28 mouse cellular contexts compared by ENCODE assay signal in the genomic region with DNA sequence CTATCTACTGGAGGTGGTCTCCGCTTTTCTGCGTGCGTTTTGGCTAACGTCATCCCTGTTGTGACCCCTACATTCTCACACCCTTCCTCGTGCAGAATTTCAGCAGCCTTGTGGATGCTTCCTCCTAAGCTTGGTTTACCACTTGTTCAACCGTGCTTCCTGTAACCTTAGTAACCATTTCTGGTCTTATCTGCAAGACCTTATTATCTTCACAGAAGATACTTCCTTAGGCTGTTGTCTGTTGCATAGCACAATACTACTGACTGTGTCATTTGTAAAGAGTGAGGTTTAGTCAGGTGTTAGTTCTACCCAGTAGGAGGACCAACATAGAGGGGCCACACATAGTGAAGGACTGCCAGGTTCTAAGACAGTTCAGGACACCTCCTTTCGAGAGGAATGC.
A peak's percentile ranks its signal among the peaks of the same experiment; 100 is the strongest.
DNase-seq lines count a peak whose midpoint lies in the region; ATAC-seq and TF ChIP-seq lines count a peak whose summit lies in the region.
"Had no signal": no experiment of that assay in that cellular context is flagged by ENCODE, and none has a peak within 500 bp of the region (broad histone marks: within the 10 kb centered on the region; RNA-seq: fewer than 3 reads in every experiment).

No protein-coding gene starts in this region.

- 77% methylated on average over 7 of the region's 7 CpGs for WGBS in heart, embryonic 10.5 days
- 88% methylated on average over 7 of the region's 7 CpGs for WGBS in hindbrain, embryonic 14.5 days

- ATAC-seq in G1E (ENCODE audit: extremely low read depth, insufficient number of reproducible peaks, low FRiP score, poor library complexity, severe bottlenecking), result peak; percentile 76
- peak; percentile 99 for ATAC-seq in common myeloid progenitor, adult 5-6 weeks (replicated peaks; ENCODE audit: low read depth, poor library complexity, severe bottlenecking)
- ATAC-seq in megakaryocyte, adult 5-6 weeks (ENCODE audit: poor library complexity, severe bottlenecking), result peak; percentile 95
- ATAC-seq in hindbrain, embryonic 14.5 days (ENCODE audit: low FRiP score), result no peak
- ATAC-seq: forebrain, embryonic 13.5 days; hindbrain, postnatal 0 days; intestine, postnatal 0 days; midbrain, embryonic 16.5 days; Patski had no signal

- no peaks in the 10 kb centered on the region for H3K36me3 ChIP-seq in G1E (replicated peaks)
- no peaks in the 10 kb centered on the region for H3K36me3 ChIP-seq in splenic B cell, adult 2 months (ENCODE audit: control insufficient read depth, insufficient read depth, low read length, poor library complexity, severe bottlenecking)
- H3K36me3 ChIP-seq in heart, embryonic 10.5 days, result no peaks in the 10 kb centered on the region
- H3K36me3 ChIP-seq in hindbrain, embryonic 14.5 days (replicated peaks; ENCODE audit: control insufficient read depth, insufficient read depth), result no peaks in the 10 kb centered on the region
- H3K36me3 ChIP-seq: embryonic facial prominence, embryonic 12.5 days; hindbrain, embryonic 10.5 days; kidney, embryonic 15.5 days; limb, embryonic 15.5 days; midbrain, embryonic 10.5 days; neural tube, embryonic 15.5 days had no signal

- H3K4me1 ChIP-seq in G1E (ENCODE audit: insufficient read depth, low read depth, low read length), result no peaks in the 10 kb centered on the region
- no peaks in the 10 kb centered on the region for H3K4me1 ChIP-seq in heart, embryonic 10.5 days
- H3K4me1 ChIP-seq in hindbrain, embryonic 14.5 days (replicated peaks; ENCODE audit: control insufficient read depth, insufficient read depth, low read length), result no peaks in the 10 kb centered on the region
- H3K4me1 ChIP-seq: embryonic facial prominence, embryonic 12.5 days; forebrain, embryonic 13.5 days; hindbrain, embryonic 10.5 days; kidney, embryonic 15.5 days; limb, embryonic 15.5 days; midbrain, embryonic 10.5 days; neural tube, embryonic 15.5 days had no signal

- no peaks in the 10 kb centered on the region for H3K9me3 ChIP-seq in G1E (replicated peaks)
- no peaks in the 10 kb centered on the region for H3K9me3 ChIP-seq in heart, embryonic 10.5 days
- no peaks in the 10 kb centered on the region for H3K9me3 ChIP-seq in hindbrain, embryonic 14.5 days (ENCODE audit: control insufficient read depth, low read length)
- H3K9me3 ChIP-seq: embryonic facial prominence, embryonic 12.5 days; forebrain, embryonic 13.5 days; kidney, embryonic 15.5 days; limb, embryonic 15.5 days; midbrain, embryonic 10.5 days; neural tube, embryonic 15.5 days had no signal

- no peak overlapping the region for H3K4me3 ChIP-seq in G1E (ENCODE audit: low read depth, low read length)
- no peak overlapping the region for H3K4me3 ChIP-seq in heart, embryonic 10.5 days
- no peak overlapping the region for H3K4me3 ChIP-seq in hindbrain, embryonic 14.5 days (replicated peaks; ENCODE audit: low read length)
- H3K4me3 ChIP-seq: embryonic facial prominence, embryonic 12.5 days; erythroblast, embryonic 14.5 days; forebrain, embryonic 13.5 days; gastrocnemius, adult 2 months; hindbrain, embryonic 10.5 days; kidney, embryonic 15.5 days; limb, embryonic 15.5 days; midbrain, embryonic 10.5 days; neural tube, embryonic 15.5 days had no signal

- DNase-seq in G1E (ENCODE audit: low spot score), result no peak
- DNase-seq in splenic B cell, adult 2 months (ENCODE audit: low read depth, low spot score), result peak; percentile 1
- no peak for DNase-seq in testis, postnatal 10 days (ENCODE audit: low spot score)
- DNase-seq in heart, embryonic 10.5 days (ENCODE audit: low spot score), result no peak
- DNase-seq in hindbrain, embryonic 14.5 days (ENCODE audit: low spot score), result no peak
- DNase-seq: adrenal gland, postnatal 36 days; cerebellum, adult 11-12 months; cerebellum, postnatal 10 days; gastrocnemius, adult 2 months; kidney, postnatal 36 days; left cerebral cortex, postnatal 4 days; lung, embryonic 14.5 days; thymus, postnatal 25 days had no signal

- no peaks in the 10 kb centered on the region for H3K27me3 ChIP-seq in G1E (ENCODE audit: insufficient read depth, low read length)
- H3K27me3 ChIP-seq in splenic B cell, adult 2 months (ENCODE audit: control insufficient read depth, insufficient read depth, low read length, poor library complexity, severe bottlenecking), result no peaks in the 10 kb centered on the region
- H3K27me3 ChIP-seq in heart, embryonic 10.5 days (ENCODE audit: insufficient read depth, poor library complexity, severe bottlenecking), result no peaks in the 10 kb centered on the region
- H3K27me3 ChIP-seq in hindbrain, embryonic 14.5 days (ENCODE audit: control insufficient read depth, insufficient read depth, low read length), result no peaks in the 10 kb centered on the region
- H3K27me3 ChIP-seq: embryonic facial prominence, embryonic 12.5 days; forebrain, embryonic 13.5 days; kidney, embryonic 15.5 days; limb, embryonic 15.5 days; neural tube, embryonic 15.5 days; Patski had no signal

- H3K27ac ChIP-seq in heart, embryonic 10.5 days, result no peak overlapping the region
- H3K27ac ChIP-seq in hindbrain, embryonic 14.5 days, result no peak overlapping the region
- H3K27ac ChIP-seq: embryonic facial prominence, embryonic 12.5 days; forebrain, embryonic 13.5 days; gastrocnemius, adult 2 months; hindbrain, embryonic 10.5 days; hindbrain, postnatal 0 days; kidney, embryonic 15.5 days; limb, embryonic 15.5 days; midbrain, embryonic 10.5 days; neural tube, embryonic 15.5 days had no signal

- no peak overlapping the region for H3K9ac ChIP-seq in hindbrain, embryonic 14.5 days
- H3K9ac ChIP-seq: embryonic facial prominence, embryonic 12.5 days; forebrain, embryonic 13.5 days; kidney, embryonic 15.5 days; limb, embryonic 15.5 days; lung, embryonic 14.5 days; neural tube, embryonic 15.5 days had no signal

- no peak overlapping the region for H3K4me2 ChIP-seq in hindbrain, embryonic 14.5 days (replicated peaks)
- H3K4me2 ChIP-seq: embryonic facial prominence, embryonic 12.5 days; forebrain, embryonic 13.5 days; heart, embryonic 11.5 days; kidney, embryonic 15.5 days; limb, embryonic 15.5 days; lung, embryonic 14.5 days; neural tube, embryonic 15.5 days had no signal

- no peak for TF ChIP-seq CTCF in G1E (IDR thresholded peaks at IDR 0.05; ENCODE audit: low read depth, low read length)
